Mouse (Mus musculus) liver, postnatal 0 days (tissue): ENCODE measurements at regions not wholly inside any gene's neighbourhood (a gene's known extent, or its start where the extent isn't known, plus 50 kb on each side); places are given as distances from the start of the nearest gene placed in this dataset.

Experiments
- CTCF ChIP-seq: sonication (generic); IDR thresholded peaks from 2 replicates; pipeline ENCODE4 v1.5.1; 2016; ENCODE audit warnings: antibody characterized with exemption, low read depth
- EP300 ChIP-seq: IDR thresholded peaks from 2 replicates; pipeline ENCODE4 v1.6.1; 2016; ENCODE audit warnings: antibody characterized with exemption, low read depth, mild to moderate bottlenecking

DNA sequence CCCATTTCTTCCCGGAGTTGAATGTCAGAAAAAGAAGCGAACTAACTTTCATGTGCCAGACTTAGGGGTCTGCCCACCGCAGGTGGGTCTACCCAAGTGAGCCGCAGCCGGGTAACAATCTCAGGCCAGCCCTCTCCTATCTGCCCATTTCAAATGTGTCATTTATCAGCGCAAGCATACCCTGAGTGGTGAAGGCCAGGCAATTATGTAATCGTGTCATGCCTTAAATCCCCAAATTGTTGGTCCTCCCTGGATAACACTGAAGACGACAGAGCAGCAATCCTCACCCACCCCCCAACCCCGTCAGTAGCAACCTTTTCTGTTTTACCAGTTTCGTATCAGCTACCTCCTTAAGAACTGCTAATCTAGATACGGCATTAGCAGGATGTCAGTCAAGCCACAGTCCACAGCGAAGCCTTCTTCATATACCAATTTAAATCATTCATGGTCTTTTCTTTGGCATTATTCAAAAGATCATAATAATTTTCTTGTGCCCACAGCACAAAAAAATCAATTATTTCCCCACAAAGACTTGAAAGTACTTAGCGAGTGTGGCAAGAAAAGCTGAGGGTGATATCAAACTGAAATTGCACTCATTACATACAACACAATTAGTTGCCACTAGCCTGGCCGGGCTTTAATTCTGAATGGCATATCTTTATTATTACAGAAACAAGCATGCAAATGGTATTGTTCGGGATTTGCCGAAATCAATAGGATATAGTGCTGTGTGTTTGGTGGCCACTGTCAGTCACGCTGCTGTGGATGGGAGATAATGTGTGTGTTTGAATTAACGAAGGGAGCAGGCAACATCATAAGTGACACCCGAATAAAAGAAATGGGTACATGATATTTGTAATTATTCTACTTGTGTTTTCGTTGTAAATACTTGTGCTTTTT lies 85.1 kb upstream of the Six3 start:
- no peak for TF ChIP-seq CTCF
- no peak for TF ChIP-seq EP300
